Mouse (Mus musculus) embryonic facial prominence, embryonic 14.5 days (tissue): Measurements from ENCODE around the gene AI413582. TPM values are rescaled to one million over a fixed set of nuclear protein-coding genes. Genes with fewer than 3 reads are reported as not detected.

Experiments
- ATAC-seq: fragments of 200-750 bp; cut with Nextera tagmentation; 2 replicates; pipeline ENCODE4 v1.8.0; 2017; ENCODE audit warnings: low read depth, moderate number of reproducible peaks, moderate TSS enrichment
- DNase-seq: peaks from one replicate; pipeline ENCODE4 v3.0.0-alpha.2; 2015; ENCODE audit warnings: low spot score
- H3K27ac ChIP-seq: fragments of 300-500 bp; sonication (generic); replicated peaks from 2 replicates; pipeline ENCODE4 v1.5.1; 2014; ENCODE audit warnings: low read depth, mild to moderate bottlenecking, low read length, moderate library complexity
- H3K27me3 ChIP-seq: fragments of 300-500 bp; sonication (generic); replicated peaks from 2 replicates; pipeline ENCODE4 v1.6.1; 2014; ENCODE audit warnings: low read length; ENCODE audit not compliant: control insufficient read depth, insufficient read depth
- H3K36me3 ChIP-seq: fragments of 300-500 bp; sonication (generic); 2 replicates; pipeline ENCODE4 v1.6.1; 2014; ENCODE audit warnings: low read length, mixed read lengths; ENCODE audit not compliant: control insufficient read depth, insufficient read depth
- H3K4me1 ChIP-seq: fragments of 300-500 bp; sonication (generic); 2 replicates; pipeline ENCODE4 v1.6.1; 2014; ENCODE audit warnings: antibody characterized with exemption, low read length; ENCODE audit not compliant: control insufficient read depth, insufficient read depth
- H3K4me2 ChIP-seq: fragments of 300-500 bp; sonication (generic); 2 replicates; pipeline ENCODE4 v1.6.1; 2014; ENCODE audit warnings: low read depth, mild to moderate bottlenecking, low read length, moderate library complexity, mixed read lengths
- H3K4me3 ChIP-seq: fragments of 300-500 bp; sonication (generic); 2 replicates; pipeline ENCODE4 v1.5.1; 2014; ENCODE audit warnings: low read depth, mild to moderate bottlenecking, low read length
- H3K9ac ChIP-seq: fragments of 300-500 bp; sonication (generic); 2 replicates; pipeline ENCODE4 v1.6.1; 2014; ENCODE audit warnings: low read depth, mild to moderate bottlenecking, low read length, moderate library complexity, mixed read lengths
- H3K9me3 ChIP-seq: fragments of 300-500 bp; sonication (generic); 2 replicates; pipeline ENCODE4 v1.6.1; 2016; ENCODE audit warnings: low read length; ENCODE audit not compliant: control insufficient read depth
- WGBS: fragments of 180-500 bp; shearing (Covaris S2); extraction: QIAGEN DNeasy Blood & Tissue Kit; methylation state at CpG from one replicate; pipeline ENCODE4 v1.1.7; 2014; 5-methylcytosine and 5-hydroxymethylcytosine counted together
- polyA plus RNA-seq: library from polyadenylated mRNA; unstranded; fragments of >200 nt; fragmentation: Nextera tagmentation; extraction: Ambion mirVana; gene quantifications from 2 replicates; pipeline ENCODE4 v1.2.1, GENCODE M21; 2014

Gene AI413582
- polyA plus RNA-seq, 1 experiment from 2014 or later = 29.3 TPM

DNA sequence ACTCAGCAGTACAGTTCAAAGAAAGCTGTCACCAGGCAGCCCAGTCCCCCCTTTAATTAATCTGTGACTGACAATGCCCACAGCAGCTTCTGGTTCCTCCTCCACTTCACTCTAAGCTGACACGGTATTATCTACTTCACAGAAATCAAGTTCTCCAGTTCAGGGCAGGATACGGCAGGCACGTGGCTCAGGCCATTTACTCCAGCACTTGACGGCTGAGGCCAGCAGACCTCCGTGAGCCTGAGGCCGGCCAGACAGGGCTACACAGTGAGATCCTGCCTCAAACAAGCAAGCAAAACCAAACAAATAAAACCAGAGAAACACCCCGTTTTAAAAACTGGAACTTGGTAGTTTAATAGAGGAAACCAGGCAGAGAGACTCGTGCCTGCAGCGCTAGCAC lies 21.1 kb upstream of the AI413582 start:
- Histone ChIP-seq H3K27ac (no peak overlapping the region), H3K4me3 (no peak overlapping the region), H3K9ac (no peak overlapping the region), H3K4me2 (no peak overlapping the region), H3K4me1 (no peaks in the 10 kb centered on the region), H3K9me3 (no peaks in the 10 kb centered on the region), H3K27me3 (no peaks in the 10 kb centered on the region), H3K36me3 (peaks cover 70% of the 10 kb centered on the region)
- DNase-seq (no peak), ATAC-seq (no peak)
- 72% methylated on average over 9 of the region's 9 CpGs for WGBS

DNA sequence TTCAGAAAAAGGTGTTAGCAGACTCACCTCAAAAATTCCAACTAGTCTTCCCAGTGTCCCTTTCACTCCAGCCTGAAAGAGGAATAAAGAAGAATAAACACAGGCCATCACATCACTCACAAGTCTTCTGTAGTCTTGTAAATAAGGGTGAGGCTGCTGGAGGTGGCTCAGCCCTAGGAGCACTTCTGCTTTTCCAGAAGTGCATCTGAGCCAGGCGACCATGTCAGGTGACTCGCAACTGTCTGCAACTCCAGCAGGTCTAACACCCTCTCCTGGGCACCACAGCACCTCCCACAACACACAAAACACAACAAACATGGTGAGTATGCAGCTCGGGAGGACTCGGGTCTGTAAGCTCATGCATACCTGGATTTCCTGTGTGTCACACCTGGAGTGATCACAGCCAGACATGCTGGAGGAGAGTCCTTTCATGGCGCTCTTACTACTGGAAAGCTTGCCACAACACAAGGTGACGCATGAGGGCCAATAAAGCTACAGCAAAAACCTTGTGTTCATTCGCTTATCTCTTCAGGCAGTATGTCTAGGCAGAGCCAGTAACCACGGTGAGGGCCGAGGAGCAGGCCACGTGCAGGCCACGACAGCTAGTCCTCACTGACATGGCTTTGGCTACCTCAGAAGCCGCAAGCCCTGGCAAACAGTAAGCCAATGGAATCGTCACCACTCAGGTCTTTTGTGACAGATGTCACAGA lies 17.8 kb upstream of the AI413582 start:
- no peak overlapping the region for H3K4me3 ChIP-seq
- no peak overlapping the region for H3K27ac ChIP-seq
- H3K9ac ChIP-seq = no peak overlapping the region; the same call in 1 of the 2 replicates
- no peak overlapping the region for H3K4me2 ChIP-seq
- DNase-seq = no peak
- no peaks in the 10 kb centered on the region for H3K9me3 ChIP-seq
- peaks cover 82% of the 10 kb centered on the region for H3K36me3 ChIP-seq
- 89% methylated on average over 13 of the region's 13 CpGs for WGBS
- no peaks in the 10 kb centered on the region for H3K4me1 ChIP-seq
- ATAC-seq = no peak
- no peaks in the 10 kb centered on the region for H3K27me3 ChIP-seq

DNA sequence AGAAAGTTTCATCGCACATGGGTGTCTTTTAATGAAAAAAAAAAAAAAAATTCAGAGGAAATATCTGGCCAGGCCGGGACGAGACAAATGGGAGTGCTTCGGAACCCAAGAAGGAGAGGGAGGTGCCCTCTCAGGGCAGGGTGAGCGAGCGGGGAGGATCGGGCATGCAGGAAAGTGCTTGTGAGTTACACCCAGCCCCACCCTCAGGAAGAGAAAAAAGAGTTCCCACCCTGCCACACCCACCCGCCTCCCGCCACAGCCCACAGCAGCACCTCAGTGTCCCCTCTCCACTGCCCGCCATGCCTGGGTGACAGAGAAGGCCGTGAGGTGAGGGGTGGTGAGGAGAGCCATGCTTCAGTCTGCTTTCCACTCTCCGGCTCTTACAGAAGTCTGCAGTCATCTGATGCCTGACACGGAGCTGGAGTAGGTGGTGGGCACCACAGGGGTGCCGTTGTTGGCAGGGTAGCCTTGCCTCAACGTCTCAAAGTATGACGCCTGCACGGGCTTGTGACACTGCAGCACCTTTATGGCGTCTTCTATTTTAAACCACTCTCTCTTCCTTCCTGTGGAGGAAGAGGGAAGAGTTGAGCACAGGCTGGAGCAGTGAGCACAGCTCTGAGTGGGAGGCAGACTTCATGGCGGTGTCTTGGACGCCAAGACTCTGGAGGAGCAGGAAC lies 15.0 kb upstream of the AI413582 start:
- peaks cover 86% of the 10 kb centered on the region for H3K36me3 ChIP-seq

DNA sequence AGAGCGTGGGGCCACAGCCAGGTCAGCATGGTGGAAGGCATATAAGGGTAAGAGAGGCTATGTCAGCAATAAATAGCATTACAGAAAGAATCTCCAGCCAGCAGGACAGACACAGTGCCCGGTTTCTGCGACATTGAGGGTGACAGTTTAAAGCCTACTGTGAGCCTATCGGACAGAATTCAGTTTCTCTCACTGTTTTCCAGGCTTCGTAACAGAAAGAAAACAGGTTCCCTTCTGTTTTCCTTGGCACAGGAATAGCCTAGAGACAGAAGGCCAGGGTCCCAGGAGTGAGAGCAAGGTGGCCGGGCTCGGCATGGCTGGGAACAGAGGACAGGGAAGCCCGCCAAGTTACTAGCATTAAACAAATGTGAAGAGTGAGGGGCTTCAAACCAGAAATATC lies 14.3 kb upstream of the AI413582 start:
- peaks cover 83% of the 10 kb centered on the region for H3K36me3 ChIP-seq
- WGBS = 89% methylated on average over 8 of the region's 8 CpGs
- ATAC-seq = no peak
- no peak overlapping the region for H3K4me2 ChIP-seq
- H3K4me1 ChIP-seq = no peaks in the 10 kb centered on the region
- H3K9me3 ChIP-seq = no peaks in the 10 kb centered on the region
- no peak overlapping the region for H3K27ac ChIP-seq
- H3K9ac ChIP-seq = no peak overlapping the region
- H3K27me3 ChIP-seq = no peaks in the 10 kb centered on the region
- H3K4me3 ChIP-seq = no peak overlapping the region
- no peak for DNase-seq

More for the DNA sequence above, 15.0 kb upstream of the AI413582 start:
- no peaks in the 10 kb centered on the region for H3K4me1 ChIP-seq
- ATAC-seq (no peak), DNase-seq (no peak)
- no peaks in the 10 kb centered on the region for H3K27me3 ChIP-seq
- WGBS = 83% methylated on average over 19 of the region's 20 CpGs
- H3K9ac ChIP-seq = no peak overlapping the region
- no peak overlapping the region for H3K4me2 ChIP-seq
- H3K27ac ChIP-seq = no peak overlapping the region
- no peak overlapping the region for H3K4me3 ChIP-seq
- H3K9me3 ChIP-seq = no peaks in the 10 kb centered on the region

DNA sequence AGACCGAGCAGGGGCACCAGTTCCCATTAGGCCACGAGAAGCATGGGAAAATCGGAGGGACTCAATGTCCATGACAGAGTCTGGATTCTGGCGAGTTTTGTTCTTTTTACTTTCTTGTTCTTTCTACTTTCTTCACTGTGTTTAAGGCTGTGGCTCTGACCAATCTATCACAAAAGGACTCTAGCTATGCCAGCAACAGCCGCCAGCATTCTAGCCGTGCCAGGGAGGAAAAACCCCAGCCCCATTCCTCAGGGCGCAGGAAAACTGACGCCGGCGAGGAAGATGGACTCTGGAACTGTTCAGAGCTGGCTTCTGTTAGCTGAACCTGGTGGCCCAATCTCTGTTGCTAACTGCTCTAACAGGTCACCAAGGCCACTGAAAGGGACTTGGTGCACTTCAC lies 12.9 kb upstream of the AI413582 start:
- no peak overlapping the region for H3K27ac ChIP-seq
- no peaks in the 10 kb centered on the region for H3K27me3 ChIP-seq
- DNase-seq (no peak), ATAC-seq (no peak)
- H3K4me1 ChIP-seq = no peaks in the 10 kb centered on the region
- H3K9me3 ChIP-seq = no peaks in the 10 kb centered on the region
- no peak overlapping the region for H3K9ac ChIP-seq
- 95% methylated on average over 10 of the region's 10 CpGs for WGBS
- H3K4me3 ChIP-seq = no peak overlapping the region
- no peak overlapping the region for H3K4me2 ChIP-seq
- H3K36me3 ChIP-seq = peaks cover 85% of the 10 kb centered on the region

DNA sequence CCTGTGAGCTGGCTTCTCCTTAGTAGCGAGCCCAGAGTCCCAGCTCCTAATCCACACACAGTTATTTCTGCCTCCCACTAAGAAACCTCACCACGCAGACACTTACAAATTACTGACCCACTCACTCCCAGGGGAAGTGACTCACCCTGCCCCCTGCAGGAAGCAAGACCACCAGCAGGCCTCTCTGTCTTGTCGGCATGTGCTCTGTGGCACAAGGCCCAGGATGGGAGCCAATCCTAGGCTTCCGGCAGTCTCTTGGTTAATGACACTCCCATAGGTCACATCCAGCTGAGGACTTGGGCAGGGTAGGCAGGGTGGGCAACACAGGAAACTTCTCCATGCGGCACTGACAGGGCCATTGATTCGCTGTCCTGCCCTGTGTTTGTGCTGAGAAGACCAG lies 11.9 kb upstream of the AI413582 start:
- ATAC-seq (no peak), DNase-seq (no peak)
- Histone ChIP-seq H3K4me2 (no peak overlapping the region), H3K4me3 (no peak overlapping the region), H3K36me3 (peaks cover 79% of the 10 kb centered on the region), H3K27ac (no peak overlapping the region), H3K27me3 (no peaks in the 10 kb centered on the region), H3K4me1 (no peaks in the 10 kb centered on the region), H3K9ac (no peak overlapping the region), H3K9me3 (no peaks in the 10 kb centered on the region)
- WGBS = 66% methylated on average over 6 of the region's 6 CpGs

DNA sequence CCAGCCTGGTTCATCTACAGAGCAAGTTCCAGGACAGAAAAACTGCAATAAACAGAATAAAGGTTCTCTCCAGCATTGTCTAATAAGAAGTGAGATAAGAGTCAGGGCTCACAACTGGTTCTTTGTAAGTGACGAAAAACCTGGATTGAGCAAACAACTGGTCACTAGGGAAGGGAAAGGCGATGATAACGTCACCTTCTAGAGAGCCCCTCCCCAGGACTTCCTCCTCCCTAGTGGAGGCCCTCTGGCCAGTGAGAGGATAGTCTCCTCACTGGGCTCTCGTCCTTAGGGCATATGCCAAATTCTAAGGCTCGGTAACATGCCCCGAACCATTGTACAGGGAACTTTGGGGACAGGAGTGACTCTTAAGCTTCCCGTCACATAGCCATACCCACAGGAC lies 10.5 kb upstream of the AI413582 start:
- Histone ChIP-seq H3K4me1 (no peaks in the 10 kb centered on the region), H3K9me3 (no peaks in the 10 kb centered on the region), H3K27me3 (no peaks in the 10 kb centered on the region), H3K9ac (no peak overlapping the region), H3K36me3 (peaks cover 65% of the 10 kb centered on the region), H3K27ac (no peak overlapping the region), H3K4me3 (no peak overlapping the region), H3K4me2 (no peak overlapping the region)
- no peak for ATAC-seq
- 85% methylated on average over 7 of the region's 7 CpGs for WGBS
- no peak for DNase-seq

DNA sequence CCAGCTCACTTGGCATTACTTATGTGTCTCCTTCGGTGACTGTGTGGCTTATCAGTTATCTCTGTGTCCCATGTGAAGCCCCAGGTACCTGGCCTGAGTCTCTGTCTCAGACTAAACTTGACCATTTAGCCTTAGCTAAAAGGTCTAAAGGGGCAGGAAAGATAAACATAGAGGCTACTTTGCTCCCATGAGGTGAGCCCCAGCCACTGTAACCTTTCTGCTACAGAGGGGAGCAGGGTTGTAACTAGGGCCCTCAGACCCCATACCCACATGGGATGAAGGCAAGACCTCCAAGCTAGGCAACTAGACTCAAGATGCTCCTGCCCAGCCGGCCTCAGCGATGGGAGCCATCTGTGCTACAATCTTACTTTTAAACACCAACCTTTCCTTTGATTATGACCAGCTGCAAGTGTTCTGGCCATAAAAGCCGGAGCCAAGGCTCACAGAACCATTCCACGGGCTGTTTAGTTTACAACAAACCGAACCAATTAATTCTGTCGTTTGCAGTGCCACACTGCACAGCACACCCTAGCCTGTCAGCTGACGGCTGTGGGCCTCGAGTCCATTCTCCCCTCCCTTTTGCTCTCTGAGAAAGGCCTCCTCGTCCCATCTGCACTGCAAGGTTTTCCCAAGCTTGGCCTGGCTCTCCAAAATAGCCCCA lies 9.7 kb upstream of the AI413582 start:
- ATAC-seq = no peak
- Histone ChIP-seq H3K4me1 (no peaks in the 10 kb centered on the region), H3K4me2 (no peak overlapping the region), H3K36me3 (peaks cover 57% of the 10 kb centered on the region), H3K9me3 (no peaks in the 10 kb centered on the region), H3K9ac (no peak overlapping the region), H3K27me3 (no peaks in the 10 kb centered on the region), H3K27ac (no peak overlapping the region), H3K4me3 (no peak overlapping the region)
- no peak for DNase-seq
- WGBS = 81% methylated on average over 10 of the region's 10 CpGs
